Mouse (Mus musculus) stomach, postnatal 0 days (tissue): ENCODE measurements around the gene Sdad1. TPM values are rescaled to one million over a fixed set of nuclear protein-coding genes. Genes with fewer than 3 reads are reported as not detected.

Source experiments
- ATAC-seq: fragments of 200-750 bp; cut with Nextera tagmentation; 2 replicates; pipeline ENCODE4 v1.8.0; 2017; ENCODE audit not compliant: low FRiP score, low TSS enrichment
- DNase-seq: peaks from one replicate; pipeline ENCODE4 v3.0.0-alpha.2; 2016; ENCODE audit warnings: low spot score
- H3K27ac ChIP-seq: fragments of 300-500 bp; sonication (generic); replicated peaks from 2 replicates; pipeline ENCODE4 v1.5.1; 2014; ENCODE audit warnings: mild to moderate bottlenecking, control low read depth
- H3K27me3 ChIP-seq: fragments of 300-500 bp; sonication (generic); 2 replicates; pipeline ENCODE4 v1.6.1; 2014; ENCODE audit warnings: low read length; ENCODE audit not compliant: control insufficient read depth, insufficient read depth
- H3K36me3 ChIP-seq: fragments of 300-500 bp; sonication (generic); 2 replicates; pipeline ENCODE4 v1.6.1; 2014; ENCODE audit warnings: low read length, mixed read lengths; ENCODE audit not compliant: control insufficient read depth, insufficient read depth
- H3K4me1 ChIP-seq: fragments of 300-500 bp; sonication (generic); replicated peaks from 2 replicates; pipeline ENCODE4 v1.6.1; 2014; ENCODE audit warnings: antibody characterized with exemption; ENCODE audit not compliant: control insufficient read depth, insufficient read depth
- H3K4me2 ChIP-seq: fragments of 300-500 bp; sonication (generic); replicated peaks from 2 replicates; pipeline ENCODE4 v1.6.1; 2014; ENCODE audit warnings: low read depth, mild to moderate bottlenecking, control low read depth, moderate library complexity
- H3K4me3 ChIP-seq: fragments of 300-500 bp; sonication (generic); 2 replicates; pipeline ENCODE4 v1.5.1; 2014; ENCODE audit warnings: low read depth, low read length, control low read depth
- H3K9ac ChIP-seq: fragments of 300-500 bp; sonication (generic); 2 replicates; pipeline ENCODE4 v1.6.1; 2014; ENCODE audit warnings: mild to moderate bottlenecking, low read length, control low read depth, mixed read lengths
- H3K9me3 ChIP-seq: fragments of 300-500 bp; sonication (generic); 2 replicates; pipeline ENCODE4 v1.6.1; 2016; ENCODE audit warnings: low read length; ENCODE audit not compliant: control insufficient read depth
- CTCF ChIP-seq: IDR thresholded peaks from 2 replicates; pipeline ENCODE4 v1.5.1; 2016; ENCODE audit warnings: antibody characterized with exemption, low read depth, mild to moderate bottlenecking, moderate library complexity
- EP300 ChIP-seq: optimal IDR thresholded peaks from 2 replicates; pipeline ENCODE3; 2016; ENCODE audit warnings: antibody characterized with exemption
- WGBS: fragments of 180-500 bp; shearing (Covaris S2); extraction: QIAGEN DNeasy Blood & Tissue Kit; methylation state at CpG from one replicate; pipeline ENCODE4 v1.1.7; 2014; 5-methylcytosine and 5-hydroxymethylcytosine counted together
- polyA plus RNA-seq: library from polyadenylated mRNA; unstranded; fragments of >200 nt; fragmentation: Nextera tagmentation; extraction: Ambion mirVana; gene quantifications from 2 replicates; pipeline ENCODE4 v1.2.1, GENCODE M21; 2015

Sdad1 gene
- polyA plus RNA-seq, 1 experiment from 2014 or later, result 17.9 TPM

GRCm38 (mm10) chr5:92349731-92350130 lies 39.5 kb upstream of the Sdad1 start:
- H3K4me2 ChIP-seq, result no peak overlapping the region
- no peak overlapping the region for H3K4me3 ChIP-seq
- no peak overlapping the region for H3K27ac ChIP-seq
- H3K27me3 ChIP-seq, result no peaks in the 10 kb centered on the region
- DNase-seq (no peak), ATAC-seq (no peak)
- TF ChIP-seq CTCF, result no peak
- TF ChIP-seq EP300, result no peak
- H3K9ac ChIP-seq, result no peak overlapping the region
- 82% methylated on average over 7 of the region's 7 CpGs for WGBS
- no peaks in the 10 kb centered on the region for H3K4me1 ChIP-seq
- H3K9me3 ChIP-seq, result no peaks in the 10 kb centered on the region
- no peaks in the 10 kb centered on the region for H3K36me3 ChIP-seq

- no peak for TF ChIP-seq CTCF
- no peak for TF ChIP-seq EP300
- DNase-seq (peak; percentile 42), ATAC-seq (peak; percentile 71; the same call in 1 of the 2 replicates)
- Histone ChIP-seq H3K9ac (no peak within 1 kb of the TSS), H3K4me3 (peak within 1 kb of the TSS; percentile 24), H3K4me1 (no peaks in the 10 kb centered on the region), H3K36me3 (no peaks in the 10 kb centered on the region), H3K4me2 (peak within 1 kb of the TSS; percentile 47), H3K9me3 (no peaks in the 10 kb centered on the region), H3K27ac (no peak within 1 kb of the TSS), H3K27me3 (no peaks in the 10 kb centered on the region)
- WGBS, result 11% methylated on average over 14 of the region's 14 CpGs
Measured at GRCm38 (mm10) chr5:92348794-92349413, 38.6 kb upstream of the Sdad1 start, which contains the start of gene Cxcl10. Gene Cxcl10, minus strand, starts transcription at chr5:92348889.

GRCm38 (mm10) chr5:92345006-92345405 lies 34.7 kb upstream of the Sdad1 start:
- no peak for DNase-seq
- TF ChIP-seq CTCF (no peak), EP300 (no peak)
- ATAC-seq, result no peak

GRCm38 (mm10) chr5:92340606-92341005 lies 30.3 kb upstream of the Sdad1 start:
- H3K27ac ChIP-seq, result no peak overlapping the region
- no peak for DNase-seq
- 59% methylated on average over 4 of the region's 4 CpGs for WGBS
- H3K27me3 ChIP-seq, result no peaks in the 10 kb centered on the region
- no peak overlapping the region for H3K9ac ChIP-seq
- no peak for ATAC-seq
- no peaks in the 10 kb centered on the region for H3K36me3 ChIP-seq
- H3K9me3 ChIP-seq, result no peaks in the 10 kb centered on the region
- H3K4me2 ChIP-seq, result no peak overlapping the region
- H3K4me3 ChIP-seq, result no peak overlapping the region
- no peaks in the 10 kb centered on the region for H3K4me1 ChIP-seq
- TF ChIP-seq CTCF (no peak), EP300 (no peak)

More at GRCm38 (mm10) chr5:92345006-92345405, 34.7 kb upstream of the Sdad1 start:
- Histone ChIP-seq H3K27me3 (no peaks in the 10 kb centered on the region), H3K36me3 (no peaks in the 10 kb centered on the region), H3K27ac (no peak overlapping the region), H3K9me3 (no peaks in the 10 kb centered on the region), H3K4me2 (no peak overlapping the region), H3K4me3 (no peak overlapping the region), H3K4me1 (no peaks in the 10 kb centered on the region), H3K9ac (no peak overlapping the region)
- WGBS, result 86% methylated on average over 8 of the region's 8 CpGs

- Histone ChIP-seq H3K4me1 (no peaks in the 10 kb centered on the region), H3K4me2 (no peak overlapping the region), H3K27ac (no peak overlapping the region), H3K9ac (no peak overlapping the region), H3K9me3 (no peaks in the 10 kb centered on the region), H3K4me3 (no peak overlapping the region), H3K27me3 (no peaks in the 10 kb centered on the region), H3K36me3 (no peaks in the 10 kb centered on the region)
- TF ChIP-seq CTCF (no peak), EP300 (no peak)
- DNase-seq (no peak), ATAC-seq (no peak)
- WGBS, result 69% methylated on average over 3 of the region's 3 CpGs
Measured at GRCm38 (mm10) chr5:92336743-92337142, 26.5 kb upstream of the Sdad1 start.

GRCm38 (mm10) chr5:92332359-92332840 lies 22.1 kb upstream of the Sdad1 start:
- WGBS, result 36% methylated on average over 9 of the region's 9 CpGs
- no peak for DNase-seq
- Histone ChIP-seq H3K27ac (peak overlapping the region; percentile 78), H3K9ac (peak overlapping the region; percentile 24), H3K36me3 (no peaks in the 10 kb centered on the region), H3K27me3 (no peaks in the 10 kb centered on the region), H3K9me3 (no peaks in the 10 kb centered on the region), H3K4me1 (no peaks in the 10 kb centered on the region), H3K4me2 (peak overlapping the region; percentile 26), H3K4me3 (peak overlapping the region; percentile 1)
- TF ChIP-seq CTCF (no peak), EP300 (no peak)
- peak; percentile 38; the same call in 1 of the 2 replicates for ATAC-seq
